Comparison of ENCODE assay signal across 8 mouse cellular contexts in the genomic region with DNA sequence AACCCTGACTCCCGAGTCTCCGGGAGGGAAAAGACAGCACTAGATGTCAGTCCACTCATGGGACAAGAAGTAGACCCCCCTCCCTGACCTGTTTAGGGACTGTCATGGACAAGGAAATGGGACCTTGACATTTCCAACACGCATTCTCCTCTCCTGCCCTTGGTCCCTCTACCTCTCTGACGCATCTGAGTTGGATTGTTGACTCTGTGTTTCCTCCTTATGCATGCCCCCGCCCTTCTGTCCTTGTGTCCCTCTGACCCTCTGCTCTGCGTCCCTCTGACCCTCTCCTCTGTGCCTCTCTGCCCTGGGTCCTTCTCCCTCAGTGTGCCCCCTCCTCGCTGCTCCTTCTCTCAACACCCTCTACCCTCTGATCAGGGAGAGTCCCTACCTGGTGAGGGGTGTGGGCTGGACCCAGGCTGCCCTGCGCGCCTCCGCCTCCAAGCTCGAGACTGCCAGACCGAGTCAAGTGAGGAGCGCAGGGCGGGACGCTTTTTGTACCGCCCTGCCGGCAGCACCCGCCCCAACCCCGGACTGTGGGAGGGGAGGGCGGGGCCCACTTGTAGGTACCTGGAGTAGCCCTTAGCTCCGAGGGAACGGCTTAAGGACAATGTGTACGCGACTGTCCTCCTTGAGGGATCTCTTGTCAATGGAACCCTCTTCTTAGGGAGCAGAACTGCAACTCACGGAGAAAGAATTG. TPM values are rescaled to one million over a fixed set of nuclear protein-coding genes. Genes with fewer than 3 reads are reported as not detected.
A peak's percentile ranks its signal among the peaks of the same experiment; 100 is the strongest.
DNase-seq lines count a peak whose midpoint lies in the region; ATAC-seq lines count a peak whose summit lies in the region.

No protein-coding gene starts in this region.

- H3K4me3 ChIP-seq in limb, embryonic 11.5 days (ENCODE audit: low read depth, low read length), result peak overlapping the region; percentile 16; the same call in 1 of the 2 replicates
- H3K4me3 ChIP-seq in midbrain, embryonic 12.5 days, result peak overlapping the region; percentile 5

- no peak overlapping the region for H3K9ac ChIP-seq in limb, embryonic 11.5 days (ENCODE audit: low read length)
- H3K9ac ChIP-seq in midbrain, embryonic 12.5 days (replicated peaks), result no peak overlapping the region

- intact Hi-C loops in heart, postnatal 36 days (cut with DNase I), result loop anchor here (5.0 kb wide), 1 partner anchor 357 kb away; no protein-coding TSS in a partner anchor

- WGBS in limb, embryonic 11.5 days, result 3% methylated on average over 25 of the region's 25 CpGs
- 4% methylated on average over 25 of the region's 25 CpGs for WGBS in midbrain, embryonic 12.5 days

- H3K9me3 ChIP-seq in limb, embryonic 11.5 days (ENCODE audit: control insufficient read depth, low read length), result no peaks in the 10 kb centered on the region
- H3K9me3 ChIP-seq in midbrain, embryonic 12.5 days, result no peaks in the 10 kb centered on the region

- H3K36me3 ChIP-seq in limb, embryonic 11.5 days (ENCODE audit: control insufficient read depth, insufficient read depth, low read length), result no peaks in the 10 kb centered on the region
- no peaks in the 10 kb centered on the region for H3K36me3 ChIP-seq in midbrain, embryonic 12.5 days

- peaks cover 6% of the 10 kb centered on the region for H3K27me3 ChIP-seq in limb, embryonic 11.5 days (ENCODE audit: control insufficient read depth, insufficient read depth, low read length)
- H3K27me3 ChIP-seq in midbrain, embryonic 12.5 days, result peaks cover 47% of the 10 kb centered on the region

- H3K4me1 ChIP-seq in limb, embryonic 11.5 days (ENCODE audit: control insufficient read depth, insufficient read depth, low read length), result peaks cover 33% of the 10 kb centered on the region
- peaks cover 17% of the 10 kb centered on the region for H3K4me1 ChIP-seq in midbrain, embryonic 12.5 days

- peak; percentile 83 for ATAC-seq in erythroid progenitor cell, adult 5-6 weeks (replicated peaks; ENCODE audit: low FRiP score, poor library complexity, severe bottlenecking)
- ATAC-seq in limb, embryonic 11.5 days (ENCODE audit: insufficient number of reproducible peaks, low FRiP score, low TSS enrichment, low read depth), result 0 out of 2 replicates have a peak, but pooled peaks have one; percentile 46
- no peak for ATAC-seq in midbrain, embryonic 12.5 days (ENCODE audit: low FRiP score, low read depth)

- peak overlapping the region; percentile 49 for H3K4me2 ChIP-seq in limb, embryonic 11.5 days (ENCODE audit: low read depth, severe bottlenecking)
- peak overlapping the region; percentile 40 for H3K4me2 ChIP-seq in midbrain, embryonic 12.5 days (replicated peaks)

- no peak overlapping the region for H3K27ac ChIP-seq in limb, embryonic 11.5 days (replicated peaks; ENCODE audit: low read depth, low read length)
- H3K27ac ChIP-seq in midbrain, embryonic 12.5 days (replicated peaks), result no peak overlapping the region

- DNase-seq in thymus, postnatal 14 days, result peak; percentile 6
- DNase-seq in thymus, adult 18-20 months, result no peak
- peak; percentile 71 to 78 for DNase-seq in heart, postnatal 36 days
- peak; percentile 70 for DNase-seq in limb, embryonic 11.5 days (ENCODE audit: low spot score)
- DNase-seq in urinary bladder, adult 2 months (ENCODE audit: low spot score), result peak; percentile 84
- DNase-seq in frontal cortex, postnatal 14 days (ENCODE audit: low spot score in 2 of 2), result no peak

RNA-seq across cellular contexts. Expression of a gene that starts 0.4 kb away (rescaled TPM):
- 199 and 217 TPM in 2 replicates for total RNA-seq in erythroid progenitor cell, adult 5-6 weeks (2015; ENCODE audit: low replicate concordance)
- 249 and 265 TPM in 2 replicates for total RNA-seq in erythroid progenitor cell, adult 5-6 weeks (2017; ENCODE audit: low replicate concordance)
- total RNA-seq in heart, postnatal 36 days (2021), result 10 to 100 TPM; 55.2 to 76.8 TPM
- 6.3 and 6.9 TPM in 2 replicates for polyA plus RNA-seq in limb, embryonic 11.5 days (2014; fragmentation: Nextera tagmentation; extraction: Ambion mirVana)
- polyA plus RNA-seq in midbrain, embryonic 12.5 days (2016; fragmentation: Nextera tagmentation; extraction: Ambion mirVana), result 4.8 and 7.9 TPM in 2 replicates
- 514 and 535 TPM in 2 replicates for polyA plus RNA-seq in urinary bladder, adult 2 months (2012; rRNA removed)

RNA-seq across cellular contexts. Expression of a gene that starts 35.3 kb away (rescaled TPM):
- total RNA-seq in erythroid progenitor cell, adult 5-6 weeks (2015; ENCODE audit: low replicate concordance), result not detected in 2 replicates
- total RNA-seq in erythroid progenitor cell, adult 5-6 weeks (2017; ENCODE audit: low replicate concordance), result not detected in 2 replicates
- total RNA-seq in heart, postnatal 36 days (2021), result not detected
- polyA plus RNA-seq in limb, embryonic 11.5 days (2014; fragmentation: Nextera tagmentation; extraction: Ambion mirVana), result not detected in 2 replicates
- polyA plus RNA-seq in midbrain, embryonic 12.5 days (2016; fragmentation: Nextera tagmentation; extraction: Ambion mirVana), result 0.47 and 0.48 TPM in 2 replicates
- polyA plus RNA-seq in urinary bladder, adult 2 months (2012; rRNA removed), result 18.8 and 20.0 TPM in 2 replicates

RNA-seq across cellular contexts. Expression of a gene that starts 47.7 kb away (rescaled TPM):
- not detected in 2 replicates for total RNA-seq in erythroid progenitor cell, adult 5-6 weeks (2015; ENCODE audit: low replicate concordance)
- not detected in 2 replicates for total RNA-seq in erythroid progenitor cell, adult 5-6 weeks (2017; ENCODE audit: low replicate concordance)
- not detected for total RNA-seq in heart, postnatal 36 days (2021)
- not detected in 2 replicates for polyA plus RNA-seq in limb, embryonic 11.5 days (2014; fragmentation: Nextera tagmentation; extraction: Ambion mirVana)
- not detected in 2 replicates for polyA plus RNA-seq in midbrain, embryonic 12.5 days (2016; fragmentation: Nextera tagmentation; extraction: Ambion mirVana)
- polyA plus RNA-seq in urinary bladder, adult 2 months (2012; rRNA removed), result not detected in 2 replicates

Comparison
In these comparisons a context has a peak if more than half of its experiments do, and no peak if none do; other contexts are left out.
1. DNase-seq: peak in thymus, postnatal 14 days (single experiment), heart, postnatal 36 days (2 of 2), limb, embryonic 11.5 days (single experiment) and urinary bladder, adult 2 months (single experiment); none in thymus, adult 18-20 months (0 of 2) and frontal cortex, postnatal 14 days (0 of 2).
2. RNA of a gene that starts 0.4 kb away (polyA plus RNA-seq): 514 to 535 TPM in urinary bladder, adult 2 months; 4.8 to 7.9 TPM in midbrain, embryonic 12.5 days and 6.3 to 6.9 TPM in limb, embryonic 11.5 days; every median in the first group is over 10 times any median in the second.
3. RNA of a gene that starts 35.3 kb away (polyA plus RNA-seq): 18.8 to 20.0 TPM in urinary bladder, adult 2 months; 0.47 to 0.48 TPM in midbrain, embryonic 12.5 days and not detected in limb, embryonic 11.5 days; every median in the first group is over 10 times any median in the second.